Mouse (Mus musculus) gastrocnemius, adult 2 months (tissue): ENCODE results near the gene Esd. TPM values are rescaled to one million over a fixed set of nuclear protein-coding genes. Genes with fewer than 3 reads are reported as not detected.

Source experiments
- DNase-seq: peaks from one replicate; pipeline ENCODE4 v3.0.0; 2022
- H3K27ac ChIP-seq: fragments of 200-600 bp; 2 replicates; pipeline ENCODE4 v1.8.1; 2022; ENCODE audit warnings: mild to moderate bottlenecking
- H3K4me3 ChIP-seq: fragments of 200-600 bp; 2 replicates; pipeline ENCODE4 v1.8.1; 2022; ENCODE audit warnings: mild to moderate bottlenecking, moderate library complexity
- CTCF ChIP-seq: fragments of 200-600 bp; IDR thresholded peaks from 2 replicates; pipeline ENCODE4 v1.8.1; 2022; ENCODE audit warnings: antibody characterized with exemption, mild to moderate bottlenecking, moderate library complexity
- intact Hi-C: fragments of 180-260 bp; cut with DNase I; formaldehyde crosslinking; loops from one replicate; pipeline ENCODE4 v1.15.1; 2025
- long read RNA-seq, 2 experiments: library from polyadenylated mRNA; stranded (forward); transcript quantifications; one replicate each; pipeline ENCODE4 v2.0.0; 2021
- total RNA-seq, 2 experiments: library from RNA; stranded (reverse); gene quantifications; 2 replicates each; pipeline ENCODE4 v1.2.3; 2021

The Esd gene
- 10 to 100 TPM; 70.6 to 75.1 TPM for total RNA-seq
- long read RNA-seq, experiment 1, transcript Esd-201 (9 exons, 1,988 nt), result major isoform, 33 of 37 reads
- long read RNA-seq, experiment 1, partial matches to known transcripts, result 1 of 37 reads
- long read RNA-seq, experiment 1, other reads (novel, unspliced or antisense), result 0 of 37 reads
- long read RNA-seq, experiment 2, transcript Esd-201 (9 exons, 1,988 nt), result major isoform, 57 of 64 reads
- long read RNA-seq, experiment 2, partial matches to known transcripts, result 2 of 64 reads
- long read RNA-seq, experiment 2, other reads (novel, unspliced or antisense), result 2 of 64 reads

DNA sequence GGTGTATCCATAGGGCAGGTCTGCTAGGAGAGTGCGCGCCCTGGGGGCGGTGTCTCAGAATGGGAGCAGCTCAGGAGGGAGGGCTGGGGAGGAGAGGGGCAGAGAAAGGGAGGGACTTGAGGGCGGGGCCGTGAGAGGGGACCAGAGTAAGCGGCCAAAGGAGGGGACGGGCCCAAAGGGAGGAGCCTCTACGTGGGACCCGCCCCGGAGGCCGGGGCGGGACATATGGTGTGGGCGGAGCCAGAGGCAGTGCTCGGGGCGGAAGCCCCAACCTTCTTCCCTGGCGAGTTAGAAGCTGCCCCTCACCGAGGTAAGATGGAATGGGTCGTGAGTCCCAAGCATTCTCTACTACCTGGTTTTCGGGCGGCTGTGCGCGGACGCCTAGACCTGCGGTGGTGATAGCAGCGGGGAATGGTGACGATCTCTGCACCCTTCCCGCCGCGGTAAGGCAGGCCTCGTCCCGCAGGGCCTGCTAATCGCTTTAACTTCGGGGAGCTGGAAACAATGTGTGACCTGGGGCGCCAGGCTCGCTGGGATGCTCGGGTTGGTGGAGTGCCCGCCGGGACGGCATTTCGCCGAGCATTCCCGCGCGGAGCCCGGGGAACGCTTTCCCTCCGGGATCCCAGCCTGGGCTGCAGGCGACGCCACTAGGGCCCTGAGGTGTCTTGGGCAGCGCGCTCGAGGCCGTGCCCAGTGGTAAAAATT is at the start of gene Esd:
Gene Esd, plus strand, starts transcription at position 219 of the 705 bp plus-strand sequence.
- intact Hi-C loops, result loop anchor here (10.0 kb wide), 1 partner anchor 553 kb away; the partner anchor contains the start of gene Zc3h13
- peak; percentile 9; the same call in 1 of the 2 replicates for TF ChIP-seq CTCF
- Histone ChIP-seq H3K27ac (peak within 1 kb of the TSS; percentile 85), H3K4me3 (peak within 1 kb of the TSS; percentile 94)
- DNase-seq, result peak; percentile 95

GRCm38 (mm10) chr14:74684298-74684978 is 47.7 kb upstream of the Esd start:
- Histone ChIP-seq H3K27ac (no peak overlapping the region), H3K4me3 (no peak overlapping the region)
- no peak for TF ChIP-seq CTCF
- intact Hi-C loops, result no loop called here
- no peak for DNase-seq

GRCm38 (mm10) chr14:74691963-74692362 is 40.1 kb upstream of the Esd start:
- no peak for DNase-seq
- intact Hi-C loops, result no loop called here
- Histone ChIP-seq H3K4me3 (no peak overlapping the region), H3K27ac (no peak overlapping the region)
- TF ChIP-seq CTCF, result no peak

DNA sequence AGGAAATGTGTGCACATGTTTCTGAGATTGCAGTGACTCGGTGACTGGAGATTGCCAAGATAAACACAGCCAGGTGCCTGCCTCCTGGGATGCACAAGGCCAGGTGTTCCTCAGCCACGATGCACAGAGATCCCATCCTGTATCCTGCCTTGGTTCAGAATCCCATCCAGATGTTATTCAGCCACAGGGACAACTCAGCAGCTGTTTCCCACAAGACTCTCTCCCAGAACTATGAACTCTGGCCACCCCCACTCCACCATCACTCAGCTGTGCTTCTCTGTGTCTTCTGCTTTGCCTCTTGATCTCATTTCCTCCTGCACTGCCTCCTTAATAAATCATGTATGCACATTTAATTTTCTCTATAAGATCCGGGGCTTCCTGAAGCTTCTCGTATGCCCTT is 35.3 kb upstream of the Esd start:
- TF ChIP-seq CTCF, result no peak
- no peak overlapping the region for H3K27ac ChIP-seq
- no peak for DNase-seq
- no peak overlapping the region for H3K4me3 ChIP-seq
- intact Hi-C loops, result no loop called here

DNA sequence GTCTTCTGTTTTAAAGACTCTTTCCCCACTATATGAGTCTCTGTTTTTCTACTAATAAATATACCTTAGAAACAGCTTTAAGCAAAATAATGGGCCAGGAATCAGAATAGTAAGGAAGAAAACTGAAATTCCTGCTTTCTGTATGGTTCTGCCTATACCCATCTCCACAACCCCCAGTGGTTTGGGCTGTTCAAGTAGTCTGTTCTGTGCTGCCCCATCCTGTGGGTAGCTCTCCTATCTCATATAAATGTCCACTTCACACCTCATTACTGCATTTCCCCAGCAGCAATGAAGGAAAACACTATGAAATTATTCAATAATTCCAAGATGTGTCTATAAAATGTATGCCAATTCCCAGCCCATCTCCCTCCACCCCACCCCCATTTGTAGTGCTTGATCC is 34.7 kb upstream of the Esd start:
- no peak for DNase-seq
- TF ChIP-seq CTCF, result no peak
- intact Hi-C loops, result no loop called here
- Histone ChIP-seq H3K27ac (no peak overlapping the region), H3K4me3 (no peak overlapping the region)

DNA sequence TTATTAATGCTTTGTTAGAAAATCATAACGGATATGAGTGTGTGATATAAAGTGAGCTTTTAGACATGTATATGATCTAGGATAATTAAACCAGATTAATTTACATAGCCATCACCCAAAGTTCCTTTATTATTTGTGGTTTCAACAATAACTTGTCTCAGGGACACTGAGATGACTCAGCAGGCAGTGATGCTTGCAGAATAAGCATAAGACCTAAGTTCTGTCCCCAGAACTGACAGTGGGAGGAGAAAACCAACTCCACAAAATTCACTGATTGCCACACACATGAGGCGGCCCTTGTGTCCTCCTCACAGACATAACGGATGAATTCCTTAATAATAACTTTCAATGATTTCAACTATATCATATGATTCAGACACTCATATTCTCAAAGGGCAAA is 32.9 kb upstream of the Esd start:
- H3K27ac ChIP-seq, result no peak overlapping the region
- no peak for DNase-seq
- intact Hi-C loops, result no loop called here
- no peak overlapping the region for H3K4me3 ChIP-seq
- no peak for TF ChIP-seq CTCF

- intact Hi-C loops, result loop anchor here (10.0 kb wide), 2 partner anchors 59 to 929 kb away; partner anchors contain the start of gene Htr2a
- no peak overlapping the region for H3K4me3 ChIP-seq
- no peak for DNase-seq
- TF ChIP-seq CTCF, result no peak
- no peak overlapping the region for H3K27ac ChIP-seq
Observed at GRCm38 (mm10) chr14:74703930-74704329, 28.2 kb upstream of the Esd start.

GRCm38 (mm10) chr14:74709054-74709453 is 23.0 kb upstream of the Esd start:
- TF ChIP-seq CTCF, result peak; percentile 68
- no peak for DNase-seq
- no peak overlapping the region for H3K27ac ChIP-seq
- H3K4me3 ChIP-seq, result no peak overlapping the region
- intact Hi-C loops, result loop anchor here (10.0 kb wide), 2 partner anchors 64 to 934 kb away; partner anchors contain the start of gene Htr2a

DNA sequence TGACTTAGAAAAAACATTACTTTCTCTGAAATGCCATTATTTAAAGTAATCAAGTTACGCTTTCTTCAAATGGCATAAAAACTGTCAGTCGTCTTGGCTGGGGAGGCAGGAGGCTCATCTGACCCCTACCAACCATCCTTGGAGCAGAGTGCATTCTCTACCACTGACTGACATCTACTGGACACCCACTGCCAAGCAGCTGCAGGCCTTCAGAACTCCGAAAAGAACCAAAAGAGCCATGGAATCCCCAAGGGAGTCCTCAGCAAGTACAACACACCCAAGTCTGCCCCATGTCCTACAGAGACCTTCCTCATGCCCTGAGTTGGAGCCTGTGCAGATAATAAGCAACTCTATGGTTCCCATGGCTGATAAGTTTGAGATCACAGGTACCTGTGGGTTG is 8.6 kb upstream of the Esd start:
- DNase-seq, result no peak
- Histone ChIP-seq H3K27ac (no peak overlapping the region), H3K4me3 (no peak overlapping the region)
- intact Hi-C loops, result no loop called here
- TF ChIP-seq CTCF, result no peak

GRCm38 (mm10) chr14:74731221-74732078 is 647 bp upstream of the Esd start:
- peak overlapping the region; percentile 85 for H3K27ac ChIP-seq
- intact Hi-C loops, result loop anchor here (10.0 kb wide), 1 partner anchor 553 kb away; the partner anchor contains the start of gene Zc3h13
- no peak for TF ChIP-seq CTCF
- peak overlapping the region; percentile 94 for H3K4me3 ChIP-seq
- DNase-seq, result no peak

GRCm38 (mm10) chr14:74733397-74733796 is 1.3 kb downstream of the Esd start:
- no peak for TF ChIP-seq CTCF
- intact Hi-C loops, result loop anchor here (10.0 kb wide), 1 partner anchor 551 kb away; the partner anchor contains the start of gene Zc3h13
- DNase-seq, result no peak
- Histone ChIP-seq H3K4me3 (peak overlapping the region; percentile 94), H3K27ac (no peak overlapping the region)

- Histone ChIP-seq H3K4me3 (no peak overlapping the region), H3K27ac (no peak overlapping the region)
- DNase-seq, result no peak
- no peak for TF ChIP-seq CTCF
- intact Hi-C loops, result loop anchor here (10.0 kb wide), 1 partner anchor 549 kb away; the partner anchor contains the start of gene Zc3h13
Observed at GRCm38 (mm10) chr14:74735471-74735870, 3.4 kb downstream of the Esd start.
